In genomic region chr11:116731060-116731580, GRCm38 (mm10) we compare ENCODE assay signal across 38 mouse cellular contexts. TPM values are rescaled to one million over a fixed set of nuclear protein-coding genes. Genes with fewer than 3 reads are reported as not detected.
"Had no signal": no experiment of that assay in that cellular context is flagged by ENCODE, and none has a peak within 500 bp of the region (broad histone marks: within the 10 kb centered on the region; RNA-seq: fewer than 3 reads in every experiment).

No protein-coding gene starts in this region.

RNA-seq across cellular contexts. Expression of gene St6galnac1, which starts 44.2 kb away (rescaled TPM):
- total RNA-seq: heart, postnatal 10 days; heart, postnatal 14 days; heart, postnatal 25 days; heart, postnatal 36 days; heart, postnatal 4 days; hematopoietic stem cell, adult 5-6 weeks; hindbrain, postnatal 0 days; layer of hippocampus, adult 18-20 months; layer of hippocampus, adult 2 months; layer of hippocampus, adult 8-10 months; layer of hippocampus, postnatal 10 days; layer of hippocampus, postnatal 14 days; layer of hippocampus, postnatal 25 days; layer of hippocampus, postnatal 36 days; left cerebral cortex, adult 18-20 months; left cerebral cortex, adult 2 months; left cerebral cortex, adult 8-10 months had no signal
- polyA plus RNA-seq: heart, embryonic 12.5 days; heart, embryonic 13.5 days; heart, embryonic 14.5 days; heart, embryonic 15.5 days; heart, embryonic 16.5 days; heart, postnatal 0 days; hindbrain, embryonic 10.5 days; hindbrain, embryonic 11.5 days; hindbrain, embryonic 12.5 days; hindbrain, embryonic 13.5 days; hindbrain, embryonic 14.5 days; hindbrain, embryonic 15.5 days; hindbrain, embryonic 16.5 days; hindbrain, postnatal 0 days; intestine, embryonic 14.5 days; intestine, embryonic 15.5 days; intestine, embryonic 16.5 days; kidney, embryonic 14.5 days; kidney, embryonic 15.5 days; kidney, embryonic 16.5 days; kidney, postnatal 0 days; large intestine, adult 2 months had no signal
